Mouse (Mus musculus): ENCODE results near the gene Olfr850. TPM values are rescaled to one million over a fixed set of nuclear protein-coding genes. Genes with fewer than 3 reads are reported as not detected.

Olfr850 gene
- not detected for total RNA-seq (2023)

GRCm38 (mm10) chr9:19478148-19478547 lies at the start of gene Olfr850:
Gene Olfr850, minus strand, starts transcription at chr9:19478248.

GRCm38 (mm10) chr9:19492995-19493394 lies 14.9 kb upstream of the Olfr850 start, which contains the start of gene Olfr851:
Gene Olfr851, plus strand, starts transcription at chr9:19493295.

GRCm38 (mm10) chr9:19439966-19440365 lies 38.1 kb downstream of the Olfr850 start, which contains the start of gene Olfr849:
Gene Olfr849, plus strand, starts transcription at chr9:19440266.

Other genes with a start within 250 kb of the Olfr850 start
- gene Olfr843, start 226.3 kb downstream of the Olfr850 start, total RNA-seq (2023) = not detected
- not detected for gene Olfr844, start 161.9 kb downstream of the Olfr850 start, total RNA-seq (2023)
- not detected for gene Olfr845, start 141.8 kb downstream of the Olfr850 start, total RNA-seq (2023)
- gene Olfr846, start 114.2 kb downstream of the Olfr850 start, total RNA-seq (2023) = not detected
- gene Olfr847, start 99.6 kb downstream of the Olfr850 start, total RNA-seq (2023) = not detected
- not detected for gene Olfr849, start 38.0 kb downstream of the Olfr850 start, total RNA-seq (2023)
- gene Olfr851, start 15.0 kb upstream of the Olfr850 start, total RNA-seq (2023) = not detected
- gene Olfr853, start 62.8 kb upstream of the Olfr850 start, total RNA-seq (2023) = not detected
- not detected for gene Olfr854, start 89.1 kb upstream of the Olfr850 start, total RNA-seq (2023)
- gene Olfr855, start 104.4 kb upstream of the Olfr850 start, total RNA-seq (2023) = not detected
- 35.3 TPM for gene Zfp317, start 143.9 kb upstream of the Olfr850 start, total RNA-seq (2023)
- gene Olfr857, start 231.2 kb upstream of the Olfr850 start, total RNA-seq (2023) = not detected